Mouse (Mus musculus) neural tube, embryonic 15.5 days (tissue): ENCODE data around the gene Setd7. TPM values are rescaled to one million over a fixed set of nuclear protein-coding genes. Genes with fewer than 3 reads are reported as not detected.

Experiments used
- ATAC-seq: fragments of 200-750 bp; cut with Nextera tagmentation; 2 replicates; pipeline ENCODE4 v1.8.0; 2017; ENCODE audit warnings: mild to moderate bottlenecking, moderate TSS enrichment, moderate library complexity; ENCODE audit not compliant: low FRiP score
- H3K27ac ChIP-seq: fragments of 300-500 bp; sonication (generic); replicated peaks from 2 replicates; pipeline ENCODE4 v1.5.1; 2015; ENCODE audit warnings: mild to moderate bottlenecking, inconsistent platforms
- H3K27me3 ChIP-seq: fragments of 300-500 bp; sonication (generic); replicated peaks from 2 replicates; pipeline ENCODE4 v1.6.1; 2015; ENCODE audit warnings: inconsistent platforms
- H3K36me3 ChIP-seq: fragments of 300-500 bp; sonication (generic); 2 replicates; pipeline ENCODE4 v1.6.1; 2015; ENCODE audit warnings: inconsistent platforms
- H3K4me1 ChIP-seq: fragments of 300-500 bp; sonication (generic); 2 replicates; pipeline ENCODE4 v1.6.1; 2015; ENCODE audit warnings: inconsistent platforms
- H3K4me2 ChIP-seq: fragments of 300-500 bp; sonication (generic); 2 replicates; pipeline ENCODE4 v1.6.1; 2015; ENCODE audit warnings: inconsistent platforms, mild to moderate bottlenecking, moderate library complexity
- H3K4me3 ChIP-seq: fragments of 300-500 bp; sonication (generic); replicated peaks from 2 replicates; pipeline ENCODE4 v1.5.1; 2015; ENCODE audit warnings: mild to moderate bottlenecking, inconsistent platforms
- H3K9ac ChIP-seq: fragments of 300-500 bp; sonication (generic); replicated peaks from 2 replicates; pipeline ENCODE4 v1.6.1; 2015; ENCODE audit warnings: mild to moderate bottlenecking, inconsistent platforms
- H3K9me3 ChIP-seq: fragments of 300-500 bp; sonication (generic); replicated peaks from 2 replicates; pipeline ENCODE4 v1.6.1; 2016; ENCODE audit warnings: inconsistent platforms
- WGBS: fragments of 180-500 bp; shearing (Covaris S2); methylation state at CpG from one replicate; pipeline ENCODE4 v1.1.7; 2015; ENCODE audit warnings: mixed read lengths; 5-methylcytosine and 5-hydroxymethylcytosine counted together
- polyA plus RNA-seq: library from polyadenylated mRNA; unstranded; fragments of >200 nt; fragmentation: Nextera tagmentation; extraction: Ambion mirVana; gene quantifications from 2 replicates; pipeline ENCODE4 v1.2.1, GENCODE M21; 2015

Setd7 gene
- polyA plus RNA-seq, 1 experiment from 2014 or later, result 4.2 TPM

DNA sequence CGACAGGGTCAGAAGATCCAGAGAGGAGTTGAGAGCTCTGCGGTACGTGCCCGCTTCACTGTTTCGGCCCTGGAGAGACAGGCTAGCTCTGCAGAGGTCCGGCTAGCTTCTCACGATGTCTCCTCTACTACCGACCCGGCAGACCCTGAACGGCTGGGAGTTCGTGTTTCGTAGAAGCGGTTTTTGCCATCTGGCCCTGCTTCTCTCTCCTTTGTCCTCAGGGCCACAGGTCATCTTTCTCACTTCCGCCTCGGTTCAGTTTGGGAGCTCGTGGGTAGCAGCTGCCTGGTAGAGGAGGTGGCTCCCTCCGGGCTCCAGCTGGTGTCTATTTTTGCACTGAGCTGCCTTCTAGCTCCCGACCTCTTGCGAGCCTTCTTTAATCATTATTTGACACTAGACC is 55.2 kb downstream of the Setd7 start:
- H3K27ac ChIP-seq, result no peak overlapping the region
- H3K4me1 ChIP-seq, result peaks cover 11% of the 10 kb centered on the region; the same call in 1 of the 2 replicates
- 45% methylated on average over 19 of the region's 19 CpGs for WGBS

DNA sequence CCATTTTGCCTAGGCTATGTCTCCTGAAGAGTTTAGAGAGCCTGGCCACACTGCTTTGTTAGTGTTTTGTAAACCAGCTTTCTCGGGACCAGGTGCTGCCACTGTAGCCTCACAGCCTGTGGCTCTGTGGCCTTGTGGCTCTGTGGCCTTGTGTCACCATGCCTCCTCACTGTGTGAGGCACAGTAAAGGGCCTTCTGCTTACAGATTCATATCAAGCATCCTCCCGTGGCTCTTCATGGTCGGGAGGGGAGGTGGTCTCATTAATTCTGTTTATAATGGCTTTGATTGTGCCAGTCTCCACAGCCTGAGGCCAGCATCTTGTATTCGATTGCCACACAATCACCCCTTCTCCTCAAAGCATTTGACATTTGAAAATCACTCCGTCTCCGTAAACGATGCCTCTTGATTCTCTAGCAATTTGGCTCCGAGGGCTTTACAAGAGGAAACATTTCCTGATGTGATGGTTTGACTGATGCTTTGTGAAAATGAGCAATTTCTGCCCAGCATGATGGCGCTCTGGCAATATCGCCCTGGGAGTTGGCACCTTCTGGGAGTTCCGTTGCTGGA is 56.2 kb downstream of the Setd7 start:
- no peaks in the 10 kb centered on the region for H3K9me3 ChIP-seq
- no peaks in the 10 kb centered on the region for H3K27me3 ChIP-seq
- 39% methylated on average over 11 of the region's 11 CpGs for WGBS
- ATAC-seq, result no peak
- H3K9ac ChIP-seq, result no peak overlapping the region
- H3K4me3 ChIP-seq, result no peak overlapping the region
- no peak overlapping the region for H3K4me2 ChIP-seq
- no peaks in the 10 kb centered on the region for H3K36me3 ChIP-seq
- H3K4me1 ChIP-seq, result peaks cover 11% of the 10 kb centered on the region; the same call in 1 of the 2 replicates
- H3K27ac ChIP-seq, result no peak overlapping the region

More for the DNA sequence above, 55.2 kb downstream of the Setd7 start:
- H3K4me3 ChIP-seq, result no peak overlapping the region
- H3K9me3 ChIP-seq, result no peaks in the 10 kb centered on the region
- H3K9ac ChIP-seq, result no peak overlapping the region
- ATAC-seq, result no peak
- H3K4me2 ChIP-seq, result no peak overlapping the region
- no peaks in the 10 kb centered on the region for H3K36me3 ChIP-seq
- no peaks in the 10 kb centered on the region for H3K27me3 ChIP-seq

DNA sequence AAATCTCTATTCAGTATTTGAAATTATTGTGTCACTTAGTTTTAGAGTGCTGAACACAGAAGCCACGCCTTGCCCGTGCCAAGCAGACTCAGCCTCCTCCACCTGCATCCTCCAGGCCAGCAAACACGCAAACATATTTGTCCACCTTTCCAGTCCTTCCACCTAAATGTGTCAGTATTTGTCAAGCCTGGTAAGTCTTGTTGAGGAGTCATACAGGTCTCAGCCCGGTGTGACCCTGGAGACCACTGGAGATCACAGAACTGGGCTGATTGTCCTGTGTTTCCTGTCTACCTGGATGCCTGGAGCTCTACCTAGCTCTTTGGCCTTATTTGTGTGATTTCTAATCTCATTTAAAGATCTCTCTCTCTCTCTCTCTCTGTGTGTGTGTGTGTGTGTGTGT is 60.8 kb downstream of the Setd7 start:
- no peak overlapping the region for H3K4me3 ChIP-seq
- no peak overlapping the region for H3K9ac ChIP-seq
- peaks cover 7% of the 10 kb centered on the region; the same call in 1 of the 2 replicates for H3K4me1 ChIP-seq
- H3K9me3 ChIP-seq, result no peaks in the 10 kb centered on the region
- no peaks in the 10 kb centered on the region for H3K27me3 ChIP-seq
- ATAC-seq, result no peak
- 87% methylated on average over 4 of the region's 4 CpGs for WGBS
- peaks cover 9% of the 10 kb centered on the region for H3K36me3 ChIP-seq
- no peak overlapping the region for H3K27ac ChIP-seq
- H3K4me2 ChIP-seq, result no peak overlapping the region

GRCm38 (mm10) chr3:51498659-51499058 is 62.0 kb downstream of the Setd7 start:
- peaks cover 15% of the 10 kb centered on the region for H3K36me3 ChIP-seq
- no peak overlapping the region for H3K4me2 ChIP-seq
- H3K4me1 ChIP-seq, result no peaks in the 10 kb centered on the region
- no peaks in the 10 kb centered on the region for H3K9me3 ChIP-seq
- no peak for ATAC-seq
- no peak overlapping the region for H3K9ac ChIP-seq
- no peak overlapping the region for H3K4me3 ChIP-seq
- no peak overlapping the region for H3K27ac ChIP-seq
- H3K27me3 ChIP-seq, result no peaks in the 10 kb centered on the region
- WGBS, result 89% methylated on average over 5 of the region's 5 CpGs

- Histone ChIP-seq H3K4me2 (no peak overlapping the region), H3K4me1 (no peaks in the 10 kb centered on the region), H3K9me3 (no peaks in the 10 kb centered on the region), H3K36me3 (peaks cover 20% of the 10 kb centered on the region), H3K27me3 (no peaks in the 10 kb centered on the region), H3K9ac (no peak overlapping the region), H3K4me3 (no peak overlapping the region), H3K27ac (no peak overlapping the region)
- no peak for ATAC-seq
- 95% methylated on average over 1 of the region's 1 CpGs for WGBS
Measured at GRCm38 (mm10) chr3:51497978-51498377, 62.7 kb downstream of the Setd7 start.

- Histone ChIP-seq H3K9me3 (no peaks in the 10 kb centered on the region), H3K4me2 (no peak overlapping the region), H3K4me1 (no peaks in the 10 kb centered on the region), H3K27me3 (no peaks in the 10 kb centered on the region), H3K4me3 (no peak overlapping the region), H3K36me3 (peaks cover 20% of the 10 kb centered on the region), H3K27ac (no peak overlapping the region), H3K9ac (no peak overlapping the region)
- no peak for ATAC-seq
- 94% methylated on average over 9 of the region's 9 CpGs for WGBS
Measured at GRCm38 (mm10) chr3:51495646-51496045, 65.0 kb downstream of the Setd7 start.

GRCm38 (mm10) chr3:51494466-51494865 is 66.2 kb downstream of the Setd7 start:
- Histone ChIP-seq H3K4me2 (no peak overlapping the region), H3K27me3 (no peaks in the 10 kb centered on the region), H3K36me3 (peaks cover 20% of the 10 kb centered on the region), H3K4me3 (no peak overlapping the region), H3K27ac (no peak overlapping the region), H3K9ac (no peak overlapping the region), H3K4me1 (no peaks in the 10 kb centered on the region), H3K9me3 (no peaks in the 10 kb centered on the region)
- WGBS, result 89% methylated on average over 2 of the region's 2 CpGs
- no peak for ATAC-seq

GRCm38 (mm10) chr3:51493272-51493838 is 67.3 kb downstream of the Setd7 start:
- H3K27me3 ChIP-seq, result no peaks in the 10 kb centered on the region
- H3K27ac ChIP-seq, result no peak overlapping the region
- no peak for ATAC-seq
- no peaks in the 10 kb centered on the region for H3K9me3 ChIP-seq
- no peak overlapping the region for H3K4me2 ChIP-seq
- 93% methylated on average over 13 of the region's 13 CpGs for WGBS
- peaks cover 20% of the 10 kb centered on the region for H3K36me3 ChIP-seq
- no peaks in the 10 kb centered on the region for H3K4me1 ChIP-seq
- H3K9ac ChIP-seq, result no peak overlapping the region
- H3K4me3 ChIP-seq, result no peak overlapping the region

GRCm38 (mm10) chr3:51490088-51490753 is 70.5 kb downstream of the Setd7 start:
- Histone ChIP-seq H3K27me3 (no peaks in the 10 kb centered on the region), H3K9ac (no peak overlapping the region), H3K27ac (no peak overlapping the region), H3K36me3 (peaks cover 14% of the 10 kb centered on the region), H3K4me3 (no peak overlapping the region), H3K4me2 (no peak overlapping the region), H3K9me3 (no peaks in the 10 kb centered on the region), H3K4me1 (peaks cover 15% of the 10 kb centered on the region)
- no peak for ATAC-seq
- 72% methylated on average over 7 of the region's 7 CpGs for WGBS

GRCm38 (mm10) chr3:51486491-51487195 is 74.0 kb downstream of the Setd7 start:
- H3K4me1 ChIP-seq, result peaks cover 30% of the 10 kb centered on the region
- H3K4me2 ChIP-seq, result no peak overlapping the region
- H3K9me3 ChIP-seq, result no peaks in the 10 kb centered on the region
- H3K36me3 ChIP-seq, result no peaks in the 10 kb centered on the region
- no peaks in the 10 kb centered on the region for H3K27me3 ChIP-seq
- no peak overlapping the region for H3K9ac ChIP-seq
- no peak overlapping the region for H3K4me3 ChIP-seq
- WGBS, result 81% methylated on average over 4 of the region's 4 CpGs
- ATAC-seq, result no peak
- H3K27ac ChIP-seq, result no peak overlapping the region

DNA sequence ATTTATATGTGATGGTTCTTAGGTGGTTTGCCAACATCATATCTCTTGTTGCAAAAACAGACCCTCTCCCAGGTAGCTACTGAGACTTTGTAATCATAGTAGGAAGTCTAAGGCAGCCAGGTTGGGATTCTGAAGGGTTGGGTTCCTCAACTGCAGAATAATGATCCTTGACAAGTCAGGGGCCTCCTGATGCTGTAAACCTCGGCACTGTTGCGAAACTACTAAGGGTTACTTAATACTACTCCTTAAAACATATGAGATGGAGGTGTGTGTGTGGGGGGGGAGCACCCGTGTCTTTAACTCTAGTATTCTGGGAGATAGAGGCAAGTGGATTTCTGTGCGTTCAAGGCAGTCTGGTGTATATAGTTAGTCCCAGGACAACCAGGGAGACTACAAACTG is 75.3 kb downstream of the Setd7 start:
- no peak for ATAC-seq
- Histone ChIP-seq H3K4me2 (peak overlapping the region; percentile 83), H3K9ac (peak overlapping the region; percentile 60; the same call in 1 of the 2 replicates), H3K36me3 (no peaks in the 10 kb centered on the region), H3K9me3 (no peaks in the 10 kb centered on the region), H3K27me3 (no peaks in the 10 kb centered on the region), H3K4me3 (peak overlapping the region; percentile 58), H3K4me1 (peaks cover 30% of the 10 kb centered on the region), H3K27ac (no peak overlapping the region)
- WGBS, result 85% methylated on average over 4 of the region's 4 CpGs
